Mouse (Mus musculus): ENCODE data around the gene Cd24a.

The Cd24a gene

GRCm38 (mm10) chr10:43630634-43631033, 52.5 kb downstream of the Cd24a start:
- DNase-seq, result no peak

DNA sequence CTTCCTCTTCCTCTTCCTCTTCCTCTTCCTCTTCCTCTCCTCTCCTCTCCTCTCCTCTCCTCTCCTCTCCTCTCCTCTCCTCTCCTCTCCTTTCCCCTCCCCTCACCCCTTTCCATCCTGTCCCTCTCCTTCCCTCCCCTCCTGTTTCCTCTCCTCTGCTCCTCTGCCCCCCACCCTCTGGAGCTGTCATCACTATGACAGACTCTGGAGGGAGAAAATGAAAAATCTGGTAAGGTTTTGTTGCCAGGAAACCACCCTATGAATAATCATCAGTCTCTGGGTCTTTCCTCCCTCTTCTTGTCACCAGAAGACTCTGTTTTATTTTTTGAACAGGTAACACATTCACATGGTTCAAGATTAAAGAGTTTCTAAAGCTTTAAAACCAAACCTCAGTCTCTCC, 53.0 kb downstream of the Cd24a start:
- no peak for DNase-seq

DNA sequence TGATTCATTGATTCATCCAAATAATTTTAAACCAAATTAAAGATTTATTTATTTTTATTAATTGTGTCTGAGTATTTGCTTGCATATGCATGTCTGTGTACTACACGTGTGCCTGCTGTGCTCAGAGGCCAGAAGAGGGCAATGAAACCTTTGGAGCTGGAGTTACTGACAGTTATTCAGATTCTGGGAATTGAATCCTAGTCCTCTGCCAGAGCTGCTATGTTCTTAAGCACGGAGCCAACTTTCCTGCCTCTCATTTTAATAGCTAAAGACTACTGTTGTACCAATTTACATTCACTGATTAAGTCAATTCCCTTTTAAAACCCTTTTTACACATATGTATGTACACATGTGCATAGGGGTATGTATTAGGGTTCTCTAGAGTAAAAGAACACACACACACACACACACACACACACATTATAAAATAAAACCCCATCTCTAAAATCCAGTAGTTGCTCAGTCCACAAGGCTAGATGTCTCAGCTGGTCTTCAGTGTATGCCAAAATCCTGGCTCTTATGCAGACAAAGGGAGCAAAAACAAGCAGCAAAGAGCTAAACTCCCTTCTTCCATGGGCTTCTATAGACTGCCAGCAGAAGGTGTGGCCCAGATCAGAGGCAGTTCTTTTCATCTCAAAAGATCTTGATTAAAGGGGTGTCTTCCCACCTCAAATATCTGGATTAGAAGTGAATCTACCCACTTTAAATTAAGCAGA, 53.7 kb downstream of the Cd24a start:
- no peak for DNase-seq

DNA sequence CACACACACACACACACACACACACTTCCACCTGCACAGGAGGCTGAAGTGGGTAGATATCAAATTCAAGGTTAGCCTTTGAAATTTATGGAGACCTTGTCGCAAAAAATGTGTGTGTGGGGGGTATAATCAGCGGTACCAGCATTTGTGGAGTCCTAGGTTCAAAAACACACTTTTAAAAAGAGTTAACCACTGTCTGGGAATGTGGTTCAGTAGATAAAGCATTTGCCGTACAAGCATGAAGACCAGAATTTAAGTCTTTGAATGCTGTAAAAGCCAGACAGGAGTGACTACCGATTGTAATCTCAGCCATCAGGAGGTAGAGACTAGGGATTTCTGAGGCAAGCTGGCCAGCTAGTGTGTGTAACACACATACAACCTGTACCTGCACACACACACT, 55.0 kb downstream of the Cd24a start:
- no peak for DNase-seq

Measured in cerebellum, adult 9-10 months (tissue).